Mouse (Mus musculus) MEL (cell line): ENCODE data around the gene Tubd1. TPM values are rescaled to one million over a fixed set of nuclear protein-coding genes. Genes with fewer than 3 reads are reported as not detected.

Experiments used
- DNase-seq: peaks from one replicate; pipeline ENCODE4 v3.0.0; 2011; ENCODE audit warnings: low read depth, low spot score
- H3K27ac ChIP-seq: 2 replicates; pipeline ENCODE4 v1.5.1; 2012; ENCODE audit warnings: low read depth, mild to moderate bottlenecking, control low read depth, low read length, moderate library complexity; ENCODE audit not compliant: control insufficient read depth
- H3K27me3 ChIP-seq, 2 experiments: fragments of 150-350 bp in 1 of 2; sonication (generic) in 1 of 2; 2 replicates each; pipeline ENCODE4 v1.6.1; 2012; ENCODE audit warnings: low read length in 2 of 2, mild to moderate bottlenecking in 2 of 2, improper control_type of control experiment in 1 of 2, moderate library complexity in 1 of 2; ENCODE audit not compliant: insufficient read depth in 2 of 2, control insufficient read depth in 1 of 2
- H3K36me3 ChIP-seq, 2 experiments: 2 replicates each; pipeline ENCODE4 v1.6.1; 2012 to 2014; ENCODE audit warnings: low read length in 2 of 2, improper control_type of control experiment in 1 of 2, inconsistent platforms in 1 of 2, mild to moderate bottlenecking in 1 of 2; ENCODE audit not compliant: insufficient read depth in 2 of 2, control insufficient read depth in 1 of 2
- H3K4me1 ChIP-seq, 2 experiments: fragments of 150-350 bp in 1 of 2; sonication (generic) in 1 of 2; 2 replicates each; pipeline ENCODE4 v1.6.1; 2012; ENCODE audit warnings: low read length in 2 of 2, improper control_type of control experiment in 1 of 2, mild to moderate bottlenecking in 1 of 2; ENCODE audit not compliant: insufficient read depth in 2 of 2, control insufficient read depth in 1 of 2
- H3K4me3 ChIP-seq, 2 experiments: fragments of 150-350 bp in 1 of 2; sonication (generic) in 1 of 2; 2 replicates each; pipeline ENCODE4 v1.5.1; 2012; ENCODE audit warnings: low read depth in 2 of 2, low read length in 2 of 2, mild to moderate bottlenecking in 2 of 2, moderate library complexity in 2 of 2, control low read depth in 1 of 2, improper control_type of control experiment in 1 of 2; ENCODE audit not compliant: control insufficient read depth in 1 of 2, insufficient read depth in 1 of 2
- H3K79me2 ChIP-seq: 2 replicates; pipeline ENCODE4 v1.6.1; 2012; ENCODE audit warnings: mild to moderate bottlenecking, low read length, moderate library complexity; ENCODE audit not compliant: control insufficient read depth, poor library complexity, insufficient read depth
- H3K9ac ChIP-seq: 2 replicates; pipeline ENCODE4 v1.6.1; 2012; ENCODE audit warnings: low read depth, mild to moderate bottlenecking, control low read depth, low read length, moderate library complexity; ENCODE audit not compliant: control insufficient read depth, poor library complexity, severe bottlenecking
- H3K9me3 ChIP-seq: fragments of 150-350 bp; sonication (generic); replicated peaks from 2 replicates; pipeline ENCODE4 v1.6.1; 2012; ENCODE audit warnings: mild to moderate bottlenecking, low read length, improper control_type of control experiment, moderate library complexity; ENCODE audit not compliant: insufficient read depth
- CHD1 ChIP-seq: IDR thresholded peaks from 2 replicates; pipeline ENCODE4 v1.6.1; 2012; ENCODE audit warnings: low read depth, mild to moderate bottlenecking, inconsistent platforms, low read length, improper control_type of control experiment
- CHD2 ChIP-seq: IDR thresholded peaks from 2 replicates; pipeline ENCODE4 v1.6.1; 2011; ENCODE audit warnings: low read length, improper control_type of control experiment
- ELF1 ChIP-seq: IDR thresholded peaks from 2 replicates; pipeline ENCODE4 v1.6.1; 2014; ENCODE audit warnings: low read depth, mild to moderate bottlenecking, inconsistent platforms, low read length, improper control_type of control experiment, moderate library complexity
- ETS1 ChIP-seq: IDR thresholded peaks from 2 replicates; pipeline ENCODE4 v1.6.1; 2012; ENCODE audit warnings: low read depth, mild to moderate bottlenecking, inconsistent platforms, low read length, improper control_type of control experiment, moderate library complexity
- GATA1 ChIP-seq: IDR thresholded peaks from 2 replicates; pipeline ENCODE4 v1.6.1; 2011; ENCODE audit warnings: low read depth, low read length, improper control_type of control experiment
- NELFE ChIP-seq: IDR thresholded peaks from 2 replicates; pipeline ENCODE4 v1.6.1; 2011; ENCODE audit warnings: low read depth, low read length, improper control_type of control experiment
- POLR2AphosphoS5 ChIP-seq: IDR thresholded peaks from 2 replicates; pipeline ENCODE4 v1.6.1; 2012; ENCODE audit warnings: low read depth, borderline replicate concordance, mild to moderate bottlenecking, inconsistent platforms, low read length, moderate library complexity, mixed read lengths
- TAL1 ChIP-seq: IDR thresholded peaks from 2 replicates; pipeline ENCODE4 v1.6.1; 2012; ENCODE audit warnings: mild to moderate bottlenecking, inconsistent platforms, low read length, moderate library complexity, mixed read lengths
- TBP ChIP-seq: IDR thresholded peaks from 2 replicates; pipeline ENCODE4 v1.8.0; 2011; ENCODE audit warnings: low read depth, low read length, improper control_type of control experiment
- ZC3H11A ChIP-seq: IDR thresholded peaks from 2 replicates; pipeline ENCODE4 v1.6.1; 2012; ENCODE audit warnings: low read depth, mild to moderate bottlenecking, inconsistent platforms, low read length, improper control_type of control experiment
- ZMIZ1 ChIP-seq: IDR thresholded peaks from 2 replicates; pipeline ENCODE4 v1.6.1; 2012; ENCODE audit warnings: low read depth, mild to moderate bottlenecking, inconsistent platforms, low read length, improper control_type of control experiment, moderate library complexity
- ZNF384 ChIP-seq: IDR thresholded peaks from 2 replicates; pipeline ENCODE4 v1.6.1; 2012; ENCODE audit warnings: low read depth, mild to moderate bottlenecking, inconsistent platforms, low read length, improper control_type of control experiment
- polyA plus RNA-seq, 2 experiments: library from polyadenylated mRNA; stranded (reverse) in 1 of 2; unstranded in 1 of 2; fragments of >175 nt in 1 of 2; fragments of >200 nt in 1 of 2; gene quantifications; 2 replicates each; pipeline versions ENCODE4 v1.2.1 to v1.2.4; 2012; ENCODE audit warnings: low replicate concordance in 2 of 2, low read depth in 1 of 2; ENCODE audit not compliant: insufficient read length in 2 of 2, insufficient read depth in 1 of 2, missing spikeins in 1 of 2
- total RNA-seq: library from RNA; depleted of rRNA; stranded (reverse); fragments of 300-350 nt; gene quantifications from 2 replicates; pipeline ENCODE4 v1.2.3, GENCODE M21; 2012

Gene Tubd1
- total and polyA plus RNA-seq, 3 experiments = 14.4 to 23.4 TPM; not detected in 1

- Histone ChIP-seq H3K27ac (peak overlapping the region; percentile 63), H3K4me1 (peaks cover 17 to 25% of the 10 kb centered on the region in 2 experiments), H3K4me3 (no peak overlapping the region; a peak in 1 of 4 replicates), H3K9me3 (no peaks in the 10 kb centered on the region), H3K9ac (peak overlapping the region; percentile 3; the same call in 1 of the 2 replicates), H3K79me2 (peaks cover 26% of the 10 kb centered on the region), H3K36me3 (peaks cover 4 to 41% of the 10 kb centered on the region in 2 experiments; a peak in 3 of 4 replicates), H3K27me3 (no peaks in the 10 kb centered on the region)
- TF ChIP-seq CHD1 = no peak
- peak; percentile 79; the same call in 1 of the 2 replicates for TF ChIP-seq TBP
- peak; percentile 56 for TF ChIP-seq ZNF384
- DNase-seq = peak; percentile 47
Measured at GRCm38 (mm10) chr11:86588583-86589298, 44.0 kb downstream of the Tubd1 start.

- H3K4me3 ChIP-seq = no peak overlapping the region
- H3K27me3 ChIP-seq = no peaks in the 10 kb centered on the region
- TF ChIP-seq ZNF384 = 0 out of 2 replicates have a peak, but pooled peaks have one; percentile 13
- TF ChIP-seq TBP = no peak
- DNase-seq = no peak
- peaks cover 17% of the 10 kb centered on the region for H3K79me2 ChIP-seq
- peaks cover 0 to 51% of the 10 kb centered on the region in 2 experiments; a peak in 2 of 4 replicates for H3K36me3 ChIP-seq
- no peak overlapping the region for H3K27ac ChIP-seq
- H3K4me1 ChIP-seq = peaks cover 29 to 33% of the 10 kb centered on the region in 2 experiments
- no peak overlapping the region for H3K9ac ChIP-seq
- H3K9me3 ChIP-seq = no peaks in the 10 kb centered on the region
Measured at GRCm38 (mm10) chr11:86590066-86590465, 45.3 kb downstream of the Tubd1 start.

GRCm38 (mm10) chr11:86590579-86590978 is 45.8 kb downstream of the Tubd1 start:
- H3K27me3 ChIP-seq = no peaks in the 10 kb centered on the region
- no peak overlapping the region for H3K9ac ChIP-seq
- no peaks in the 10 kb centered on the region for H3K9me3 ChIP-seq
- H3K36me3 ChIP-seq = peaks cover 0 to 54% of the 10 kb centered on the region in 2 experiments; a peak in 2 of 4 replicates
- H3K4me3 ChIP-seq = no peak overlapping the region
- DNase-seq = no peak
- H3K79me2 ChIP-seq = peaks cover 12% of the 10 kb centered on the region
- no peak overlapping the region for H3K27ac ChIP-seq
- TF ChIP-seq CHD2 (no peak), POLR2AphosphoS5 (no peak), TAL1 (no peak), NELFE (no peak), ELF1 (no peak), ZMIZ1 (no peak), GATA1 (no peak), ZC3H11A (no peak), ETS1 (no peak)
- H3K4me1 ChIP-seq = peaks cover 29 to 35% of the 10 kb centered on the region in 2 experiments
